Mouse (Mus musculus) monocyte, adult 5-6 weeks (primary cell): ENCODE data around the gene Sergef. TPM values are rescaled to one million over a fixed set of nuclear protein-coding genes. Genes with fewer than 3 reads are reported as not detected.

ENCODE experiments used
- ATAC-seq: fragments of 153-309, 156-312 bp; replicated peaks from 2 replicates; pipeline ENCODE4 v1.8.0; 2017; ENCODE audit warnings: mild to moderate bottlenecking; ENCODE audit not compliant: low TSS enrichment, insufficient number of reproducible peaks, severe bottlenecking, poor library complexity, low FRiP score
- total RNA-seq: library from RNA; stranded (forward); fragments of 200-1000, 200-491, 200-594 nt; gene quantifications from 3 replicates; pipeline ENCODE4 v1.2.3, GENCODE M21; 2017

The Sergef gene
- total RNA-seq, 1 experiment from 2014 or later, result 18.6 TPM

- no peak for ATAC-seq
These were observed 122.4 kb downstream of the Sergef start for GRCm38 (mm10) chr7:46517158-46517557.

GRCm38 (mm10) chr7:46515960-46516359, 123.6 kb downstream of the Sergef start:
- no peak for ATAC-seq

DNA sequence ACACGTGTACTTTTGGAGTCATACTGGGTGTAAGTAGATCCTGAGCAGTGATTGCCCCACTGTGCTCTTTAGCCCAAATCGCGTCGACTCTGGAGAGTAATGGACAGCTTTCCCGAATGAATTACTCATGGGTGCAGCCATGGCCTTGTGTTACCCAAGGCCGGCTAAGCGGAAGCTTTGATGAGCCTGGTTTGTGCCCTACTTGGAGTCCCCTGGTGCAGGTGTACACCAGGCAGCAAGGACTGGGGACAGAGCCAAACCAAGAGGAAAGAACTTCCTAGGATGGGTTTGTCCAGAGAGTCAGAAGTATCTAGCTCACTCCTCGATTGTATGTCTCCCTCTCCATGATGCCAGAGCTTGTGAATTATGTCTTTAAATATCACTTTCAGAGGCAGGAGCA, 124.6 kb downstream of the Sergef start:
- no peak for ATAC-seq

GRCm38 (mm10) chr7:46513562-46513961, 126.0 kb downstream of the Sergef start:
- no peak for ATAC-seq

- ATAC-seq, result no peak
These were observed 126.8 kb downstream of the Sergef start for GRCm38 (mm10) chr7:46512792-46513191.

DNA sequence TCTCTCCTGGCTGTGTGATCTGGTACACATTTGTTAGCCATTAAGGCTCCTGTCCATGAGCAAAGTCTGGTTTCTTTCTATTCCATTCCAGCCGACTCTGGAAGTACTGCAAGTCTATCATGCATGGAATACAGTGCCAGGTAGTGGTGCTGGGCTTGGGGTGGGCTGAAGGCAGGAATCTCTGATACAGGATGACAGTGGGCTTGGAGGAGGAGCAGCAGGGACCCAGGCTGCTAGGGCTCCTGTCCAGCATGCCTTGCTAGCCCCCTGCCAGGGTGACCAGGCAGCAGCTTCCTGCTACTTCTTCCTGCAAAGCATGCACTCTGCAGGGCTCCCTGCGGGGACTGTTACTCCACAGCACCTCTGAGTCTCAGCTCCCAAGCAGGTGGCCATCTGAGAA, 128.8 kb downstream of the Sergef start:
- ATAC-seq, result no peak

DNA sequence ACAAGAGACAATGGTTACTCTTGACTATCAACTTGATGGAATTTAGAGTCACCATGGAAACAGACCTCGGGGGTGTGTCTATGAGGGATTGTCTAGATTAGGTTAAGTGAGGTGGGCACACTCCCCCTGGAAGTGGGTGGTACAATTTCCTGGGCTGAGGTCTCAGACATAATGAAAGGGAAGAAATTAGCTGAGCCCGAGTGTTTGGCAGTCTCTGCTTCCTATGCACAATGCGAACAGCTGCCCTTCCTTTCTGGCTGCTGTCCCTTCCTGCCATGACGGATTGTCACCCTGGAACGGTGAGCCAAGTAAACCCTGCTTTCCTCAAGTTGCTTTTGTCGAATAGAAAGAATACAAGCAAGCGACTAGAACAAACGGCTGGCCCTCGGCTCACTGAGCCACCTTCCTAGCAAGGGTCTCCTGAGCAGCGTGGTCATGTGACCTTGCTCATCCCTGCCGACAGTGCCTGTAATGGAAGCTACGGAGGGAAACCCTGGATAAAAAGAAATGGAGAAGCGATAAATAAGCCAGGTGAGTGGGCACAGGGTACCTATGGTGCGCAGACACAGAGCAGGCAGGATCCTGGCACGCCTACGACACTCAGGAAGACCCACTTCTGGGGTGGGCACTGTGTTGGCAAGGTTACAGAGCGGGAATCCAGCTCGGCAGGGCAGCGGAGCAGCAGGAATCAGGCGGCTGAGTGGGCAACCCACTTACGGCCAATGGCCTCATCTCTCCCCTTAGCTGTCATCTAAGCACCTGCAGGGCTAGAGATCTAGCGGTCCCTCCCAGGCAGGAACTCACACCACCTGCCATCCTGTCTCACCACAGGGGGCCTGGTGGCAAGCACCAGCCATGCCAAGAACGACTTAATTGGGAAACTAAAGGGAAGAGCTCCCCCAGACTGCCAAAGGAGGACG, 130.0 kb downstream of the Sergef start:
- ATAC-seq, result no peak

DNA sequence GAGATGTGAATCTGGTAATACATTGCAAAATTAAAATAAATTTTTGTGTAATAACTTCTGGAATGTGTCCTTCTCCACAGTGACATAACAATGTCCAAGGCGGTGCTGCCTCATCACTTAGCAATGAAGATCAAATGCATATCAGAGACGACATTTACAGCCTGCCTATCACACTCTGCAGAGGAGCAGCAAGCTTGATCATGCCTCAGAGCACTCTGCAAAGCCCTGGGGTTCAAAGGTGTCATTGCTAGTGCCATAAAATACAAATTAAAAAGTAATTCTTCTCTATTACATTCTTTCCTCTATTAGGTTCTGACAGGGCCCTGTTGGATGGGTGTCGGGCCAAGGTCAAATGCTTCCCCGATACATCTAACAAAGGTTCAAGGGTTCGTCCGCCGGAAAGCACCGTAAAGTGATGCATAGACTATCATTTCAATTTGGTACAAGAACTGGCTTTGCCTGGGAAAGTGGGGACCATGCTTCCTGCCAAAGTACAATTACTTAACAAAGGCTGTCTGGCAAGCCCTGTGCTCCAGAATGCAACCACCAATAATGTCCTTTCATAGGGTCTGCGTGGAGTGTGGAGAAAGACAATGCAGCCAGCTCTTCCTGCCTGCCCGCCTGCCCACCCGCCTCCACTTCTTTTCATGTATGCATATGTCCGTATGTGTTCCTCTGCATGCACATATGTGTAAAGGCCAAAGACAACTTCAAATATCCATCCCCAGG, 130.9 kb downstream of the Sergef start:
- no peak for ATAC-seq

GRCm38 (mm10) chr7:46504157-46504556, 135.4 kb downstream of the Sergef start:
- ATAC-seq, result no peak

GRCm38 (mm10) chr7:46502650-46503049, 137.0 kb downstream of the Sergef start:
- ATAC-seq, result no peak

GRCm38 (mm10) chr7:46501458-46501857, 138.1 kb downstream of the Sergef start:
- no peak for ATAC-seq

- ATAC-seq, result peak; percentile 43; the same call in 1 of the 2 replicates
These were observed 140.0 kb downstream of the Sergef start for GRCm38 (mm10) chr7:46499561-46499960.

- no peak for ATAC-seq
These were observed 147.4 kb downstream of the Sergef start for GRCm38 (mm10) chr7:46492134-46492678.

DNA sequence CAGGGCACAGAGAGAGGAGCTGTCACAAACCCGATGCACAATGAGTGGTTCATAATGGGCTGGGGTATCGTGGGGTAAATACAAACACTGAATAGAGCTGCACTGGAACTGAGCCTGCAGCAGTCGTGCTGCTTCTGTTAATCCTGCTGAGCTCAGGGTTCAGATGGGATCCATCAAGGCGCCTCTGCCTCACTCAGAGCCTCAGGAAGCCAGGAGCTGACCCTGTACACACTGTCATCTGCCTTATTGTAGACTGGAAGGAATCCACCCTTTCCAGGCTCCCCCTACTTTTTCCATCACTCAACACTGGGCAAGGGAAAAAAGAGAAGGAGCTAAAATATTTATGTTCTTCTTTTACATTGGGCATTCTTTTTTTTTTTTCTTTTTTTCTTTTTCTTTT, 152.3 kb downstream of the Sergef start:
- no peak for ATAC-seq

DNA sequence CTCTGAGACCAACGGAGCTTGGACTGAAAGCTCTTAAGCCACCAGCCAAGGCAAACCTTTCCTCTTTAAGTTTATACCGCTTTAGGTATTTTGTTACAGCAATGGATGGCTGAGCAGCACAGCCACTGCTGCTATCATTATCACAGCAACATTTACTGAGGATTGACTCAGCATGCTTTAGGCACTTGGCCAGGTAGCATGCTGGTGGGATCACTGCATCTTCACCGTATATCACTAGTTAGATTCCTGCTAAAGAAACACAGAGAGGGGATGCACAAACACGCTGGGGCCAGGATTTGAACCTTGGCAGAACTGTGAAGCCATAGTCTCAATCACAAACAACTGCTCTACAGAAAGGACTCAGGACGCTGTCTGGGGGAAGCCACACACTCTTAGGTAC, 152.8 kb downstream of the Sergef start:
- no peak for ATAC-seq

DNA sequence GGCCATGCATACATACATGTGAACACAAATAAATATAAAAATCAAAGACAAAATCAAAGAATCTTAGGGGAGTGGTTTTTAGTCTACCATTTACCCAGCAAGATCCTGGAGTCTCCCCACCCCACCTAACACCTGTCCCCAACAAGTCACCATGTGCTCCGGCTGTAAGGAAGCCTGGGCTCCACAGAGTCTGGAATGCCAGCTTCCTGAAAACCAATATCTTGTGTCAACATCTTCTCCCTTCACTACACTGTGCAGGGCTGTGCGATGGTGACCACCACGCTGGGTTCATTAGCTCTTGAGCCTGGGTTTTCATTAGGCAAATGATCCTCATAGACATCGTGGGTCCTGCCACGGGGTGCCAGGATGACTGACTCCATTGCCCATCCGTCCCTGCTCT, 155.4 kb downstream of the Sergef start:
- ATAC-seq, result no peak

GRCm38 (mm10) chr7:46483050-46483449, 156.6 kb downstream of the Sergef start:
- no peak for ATAC-seq

- ATAC-seq, result no peak
These were observed 157.5 kb downstream of the Sergef start for GRCm38 (mm10) chr7:46482099-46482531.

- ATAC-seq, result no peak
These were observed 159.8 kb downstream of the Sergef start for GRCm38 (mm10) chr7:46479793-46480192.

- ATAC-seq, result no peak
These were observed 162.2 kb downstream of the Sergef start for GRCm38 (mm10) chr7:46477456-46477855.
